Mouse (Mus musculus): Measurements from ENCODE around the gene Zmiz2. TPM values are rescaled to one million over a fixed set of nuclear protein-coding genes. Genes with fewer than 3 reads are reported as not detected.
"Not testable (repeated sequence)": the region's sequence is repeated elsewhere in the genome, so short reads cannot be mapped to it uniquely, and the experiment has no call there.

The Zmiz2 gene
- total RNA-seq (2021) = 10 to 100 TPM; 48.8 to 51.2 TPM
- long read RNA-seq, experiment 1, full-length matches to known transcripts = 4 of 29 reads
- long read RNA-seq, experiment 1, partial matches to known transcripts = 16 of 29 reads
- long read RNA-seq, experiment 1, other reads (novel, unspliced or antisense) = 9 of 29 reads
- long read RNA-seq, experiment 2, partial matches to known transcripts = 40 of 40 reads
- long read RNA-seq, experiment 2, other reads (novel, unspliced or antisense) = 0 of 40 reads

GRCm38 (mm10) chr11:6388726-6389413, at the start of gene Zmiz2:
Zmiz2 (plus strand) TSS chr11:6389074.
- peak; percentile 95 to 96 for DNase-seq (ENCODE audit: low spot score in 2 of 2)

GRCm38 (mm10) chr11:6345956-6346355, 42.9 kb upstream of the Zmiz2 start:
- DNase-seq (ENCODE audit: low spot score in 2 of 2) = no peak

- no peak for DNase-seq (ENCODE audit: low spot score in 2 of 2)
Measured at GRCm38 (mm10) chr11:6346966-6347365, 41.9 kb upstream of the Zmiz2 start.

GRCm38 (mm10) chr11:6348681-6349200, 40.1 kb upstream of the Zmiz2 start:
- DNase-seq (ENCODE audit: low spot score in 2 of 2) = no peak

- DNase-seq (ENCODE audit: low spot score in 2 of 2) = no peak
Measured at GRCm38 (mm10) chr11:6349586-6349985, 39.3 kb upstream of the Zmiz2 start.

GRCm38 (mm10) chr11:6355106-6355505, 33.8 kb upstream of the Zmiz2 start:
- no peak for DNase-seq (ENCODE audit: low spot score in 2 of 2)

GRCm38 (mm10) chr11:6364581-6365275, 24.1 kb upstream of the Zmiz2 start:
- DNase-seq (ENCODE audit: low spot score in 2 of 2) = no peak

GRCm38 (mm10) chr11:6365885-6366284, 23.0 kb upstream of the Zmiz2 start:
- DNase-seq (ENCODE audit: low spot score in 2 of 2) = peak; percentile 68 to 72

GRCm38 (mm10) chr11:6366434-6366833, 22.4 kb upstream of the Zmiz2 start:
- no peak for DNase-seq (ENCODE audit: low spot score in 2 of 2)

GRCm38 (mm10) chr11:6367156-6367555, 21.7 kb upstream of the Zmiz2 start:
- no peak for DNase-seq (ENCODE audit: low spot score in 2 of 2)

- not testable (repeated sequence) for DNase-seq (ENCODE audit: low spot score in 2 of 2)
Measured at GRCm38 (mm10) chr11:6367986-6368385, 20.9 kb upstream of the Zmiz2 start.

GRCm38 (mm10) chr11:6371376-6372155, 17.3 kb upstream of the Zmiz2 start:
- DNase-seq (ENCODE audit: low spot score in 2 of 2) = no peak

- no peak for DNase-seq (ENCODE audit: low spot score in 2 of 2)
Measured at GRCm38 (mm10) chr11:6372784-6373183, 16.1 kb upstream of the Zmiz2 start.

GRCm38 (mm10) chr11:6380916-6381315, 8.0 kb upstream of the Zmiz2 start:
- DNase-seq (ENCODE audit: low spot score in 2 of 2) = no peak

GRCm38 (mm10) chr11:6388126-6388725, 648 bp upstream of the Zmiz2 start:
- DNase-seq (ENCODE audit: low spot score in 2 of 2) = no peak

- no peak for DNase-seq (ENCODE audit: low spot score in 2 of 2)
Measured at GRCm38 (mm10) chr11:6389483-6389921, 628 bp downstream of the Zmiz2 start.

GRCm38 (mm10) chr11:6390376-6391053, 1.6 kb downstream of the Zmiz2 start:
- DNase-seq (ENCODE audit: low spot score in 2 of 2) = no peak

GRCm38 (mm10) chr11:6391516-6392276, 2.8 kb downstream of the Zmiz2 start:
- no peak for DNase-seq (ENCODE audit: low spot score in 2 of 2)

- no peak for DNase-seq (ENCODE audit: low spot score in 2 of 2)
Measured at GRCm38 (mm10) chr11:6392857-6393256, 4.0 kb downstream of the Zmiz2 start.
